Mouse (Mus musculus) testis, adult 2 months (tissue): ENCODE data around the gene Atp11a. TPM values are rescaled to one million over a fixed set of nuclear protein-coding genes. Genes with fewer than 3 reads are reported as not detected.

Experiments used
- H3K27ac ChIP-seq: fragments of 200-500 bp; 2 replicates; pipeline ENCODE4 v1.5.1; 2012; ENCODE audit warnings: low read depth, low read length; ENCODE audit not compliant: control insufficient read depth, insufficient read depth
- H3K27me3 ChIP-seq: fragments of 200-500 bp; 2 replicates; pipeline ENCODE4 v1.6.1; 2012; ENCODE audit warnings: mild to moderate bottlenecking, low read length, moderate library complexity; ENCODE audit not compliant: control insufficient read depth, insufficient read depth
- H3K36me3 ChIP-seq: fragments of 200-500 bp; 2 replicates; pipeline ENCODE4 v1.6.1; 2012; ENCODE audit warnings: mild to moderate bottlenecking, low read length; ENCODE audit not compliant: control insufficient read depth, insufficient read depth
- H3K4me1 ChIP-seq: fragments of 200-500 bp; 2 replicates; pipeline ENCODE4 v1.6.1; 2012; ENCODE audit warnings: low read length; ENCODE audit not compliant: control insufficient read depth, insufficient read depth
- H3K4me3 ChIP-seq: fragments of 200-500 bp; 2 replicates; pipeline ENCODE4 v1.5.1; 2012; ENCODE audit warnings: low read depth, mild to moderate bottlenecking, low read length, moderate library complexity, mixed read lengths; ENCODE audit not compliant: control insufficient read depth
- CTCF ChIP-seq: fragments of 200-500 bp; IDR thresholded peaks from 2 replicates; pipeline ENCODE4 v1.5.1; 2012; ENCODE audit warnings: low read depth, mild to moderate bottlenecking, inconsistent platforms, low read length, moderate library complexity; ENCODE audit not compliant: control insufficient read depth, insufficient read depth, insufficient replicate concordance
- POLR2A ChIP-seq: fragments of 200-500 bp; IDR thresholded peaks from 2 replicates; pipeline ENCODE4 v1.6.1; 2012; ENCODE audit warnings: low read depth, mild to moderate bottlenecking, inconsistent platforms, low read length, moderate library complexity; ENCODE audit not compliant: control insufficient read depth
- polyA plus RNA-seq: library from polyadenylated mRNA; depleted of rRNA; stranded (reverse); fragments of >200 nt; gene quantifications from 2 replicates; pipeline ENCODE4 v1.2.3, GENCODE M21; 2012

The Atp11a gene
- polyA plus RNA-seq, 1 experiment, result 83.0 TPM

GRCm38 (mm10) chr8:12757231-12757940 lies 572 bp downstream of the Atp11a start:
- peak overlapping the region; percentile 87 for H3K4me3 ChIP-seq
- H3K36me3 ChIP-seq, result no peaks in the 10 kb centered on the region
- TF ChIP-seq CTCF (no peak), POLR2A (no peak)
- H3K27me3 ChIP-seq, result no peaks in the 10 kb centered on the region
- H3K4me1 ChIP-seq, result peaks cover 10% of the 10 kb centered on the region
- peak overlapping the region; percentile 63 for H3K27ac ChIP-seq

GRCm38 (mm10) chr8:12759963-12760362 lies 3.1 kb downstream of the Atp11a start:
- peaks cover 10% of the 10 kb centered on the region for H3K4me1 ChIP-seq
- no peaks in the 10 kb centered on the region; the same call in none of the 2 replicates for H3K36me3 ChIP-seq
- TF ChIP-seq CTCF (no peak), POLR2A (no peak)
- H3K27me3 ChIP-seq, result no peaks in the 10 kb centered on the region
- H3K4me3 ChIP-seq, result no peak overlapping the region
- H3K27ac ChIP-seq, result no peak overlapping the region

GRCm38 (mm10) chr8:12761873-12762272 lies 5.1 kb downstream of the Atp11a start:
- TF ChIP-seq CTCF, result no peak
- TF ChIP-seq POLR2A, result no peak
- Histone ChIP-seq H3K4me3 (no peak overlapping the region), H3K36me3 (no peaks in the 10 kb centered on the region; the same call in none of the 2 replicates), H3K4me1 (peaks cover 5% of the 10 kb centered on the region; the same call in 1 of the 2 replicates), H3K27me3 (no peaks in the 10 kb centered on the region), H3K27ac (no peak overlapping the region)

- H3K27ac ChIP-seq, result no peak overlapping the region
- H3K4me3 ChIP-seq, result no peak overlapping the region
- no peaks in the 10 kb centered on the region; the same call in 1 of the 2 replicates for H3K4me1 ChIP-seq
- no peaks in the 10 kb centered on the region for H3K27me3 ChIP-seq
- H3K36me3 ChIP-seq, result no peaks in the 10 kb centered on the region; the same call in none of the 2 replicates
- TF ChIP-seq CTCF (no peak), POLR2A (no peak)
Observed at GRCm38 (mm10) chr8:12763565-12764108, 6.8 kb downstream of the Atp11a start.

GRCm38 (mm10) chr8:12764971-12765370 lies 8.2 kb downstream of the Atp11a start:
- Histone ChIP-seq H3K27ac (no peak overlapping the region), H3K4me1 (no peaks in the 10 kb centered on the region), H3K4me3 (no peak overlapping the region), H3K27me3 (no peaks in the 10 kb centered on the region), H3K36me3 (no peaks in the 10 kb centered on the region; the same call in none of the 2 replicates)
- TF ChIP-seq CTCF (no peak), POLR2A (no peak)

GRCm38 (mm10) chr8:12767176-12767575 lies 10.4 kb downstream of the Atp11a start:
- no peak overlapping the region for H3K4me3 ChIP-seq
- H3K4me1 ChIP-seq, result no peaks in the 10 kb centered on the region
- H3K27me3 ChIP-seq, result no peaks in the 10 kb centered on the region
- H3K27ac ChIP-seq, result no peak overlapping the region
- H3K36me3 ChIP-seq, result no peaks in the 10 kb centered on the region; the same call in none of the 2 replicates
- TF ChIP-seq POLR2A, result no peak
- no peak for TF ChIP-seq CTCF

GRCm38 (mm10) chr8:12768747-12769146 lies 11.9 kb downstream of the Atp11a start:
- H3K36me3 ChIP-seq, result no peaks in the 10 kb centered on the region
- H3K4me1 ChIP-seq, result no peaks in the 10 kb centered on the region
- H3K4me3 ChIP-seq, result no peak overlapping the region
- H3K27ac ChIP-seq, result no peak overlapping the region
- no peaks in the 10 kb centered on the region for H3K27me3 ChIP-seq
- TF ChIP-seq POLR2A (no peak), CTCF (no peak)

GRCm38 (mm10) chr8:12769296-12769695 lies 12.5 kb downstream of the Atp11a start:
- no peak overlapping the region for H3K4me3 ChIP-seq
- no peaks in the 10 kb centered on the region for H3K27me3 ChIP-seq
- no peaks in the 10 kb centered on the region for H3K4me1 ChIP-seq
- H3K27ac ChIP-seq, result no peak overlapping the region
- no peaks in the 10 kb centered on the region for H3K36me3 ChIP-seq
- TF ChIP-seq CTCF (no peak), POLR2A (no peak)
